Mouse (Mus musculus): ENCODE measurements at regions not wholly inside any gene's neighbourhood (a gene's known extent, or its start where the extent isn't known, plus 50 kb on each side); places are given as distances from the start of the nearest gene placed in this dataset.

GRCm38 (mm10) chr10:15866931-15867330 is 1148.9 kb upstream of the Gje1 start:
- TF ChIP-seq CTCF (IDR thresholded peaks at IDR 0.05; ENCODE audit: low read depth) (no peak), EP300 (IDR thresholded peaks at IDR 0.05; ENCODE audit: low read depth) (no peak)

All from heart, postnatal 0 days (tissue).